Mouse (Mus musculus) G1E (cell line): Measurements from ENCODE around the gene Snap91. TPM values are rescaled to one million over a fixed set of nuclear protein-coding genes. Genes with fewer than 3 reads are reported as not detected.

ENCODE experiments used
- ATAC-seq: 2 replicates; pipeline ENCODE4 v1.8.0; 2016; ENCODE audit warnings: mild to moderate bottlenecking; ENCODE audit not compliant: insufficient number of reproducible peaks, poor library complexity, low FRiP score, severe bottlenecking; ENCODE audit errors: extremely low read depth
- DNase-seq: peaks from one replicate; pipeline ENCODE4 v3.0.0; 2012; ENCODE audit warnings: low spot score
- H3K27me3 ChIP-seq: 2 replicates; pipeline ENCODE4 v1.6.1; 2012; ENCODE audit warnings: mild to moderate bottlenecking, low read length, inconsistent platforms; ENCODE audit not compliant: insufficient read depth
- H3K36me3 ChIP-seq: replicated peaks from 2 replicates; pipeline ENCODE3; 2012; ENCODE audit warnings: mild to moderate bottlenecking, inconsistent platforms
- H3K4me1 ChIP-seq: 2 replicates; pipeline ENCODE4 v1.6.1; 2012; ENCODE audit warnings: low read depth, low read length, inconsistent platforms, mixed read lengths; ENCODE audit not compliant: insufficient read depth
- H3K4me3 ChIP-seq: 2 replicates; pipeline ENCODE4 v1.5.1; 2012; ENCODE audit warnings: low read depth, mild to moderate bottlenecking, inconsistent platforms, low read length, moderate library complexity, mixed read lengths
- H3K9me3 ChIP-seq: replicated peaks from 2 replicates; pipeline ENCODE4 v1.6.1; 2012; ENCODE audit warnings: inconsistent platforms
- CTCF ChIP-seq: IDR thresholded peaks from 2 replicates; pipeline ENCODE4 v1.5.1; 2012; ENCODE audit warnings: low read depth, low read length, inconsistent platforms, mixed read lengths
- GATA1 ChIP-seq: IDR thresholded peaks from 2 replicates; pipeline ENCODE4 v1.6.1; 2012; ENCODE audit warnings: borderline replicate concordance, low read length, inconsistent platforms, mixed read lengths
- GATA2 ChIP-seq: IDR thresholded peaks from 2 replicates; pipeline ENCODE4 v1.6.1; 2012; ENCODE audit warnings: low read depth, low read length, inconsistent platforms, borderline replicate concordance
- POLR2AphosphoS5 ChIP-seq: IDR thresholded peaks from 2 replicates; pipeline ENCODE4 v1.6.1; 2012; ENCODE audit warnings: low read depth, low read length, inconsistent platforms; ENCODE audit not compliant: insufficient replicate concordance
- TAL1 ChIP-seq: conservative IDR thresholded peaks from 2 replicates; pipeline ENCODE4 v1.6.1; 2012; ENCODE audit warnings: low read depth, low read length, inconsistent platforms, mixed read lengths
- polyA plus RNA-seq: library from polyadenylated mRNA; stranded (reverse); fragments of >175 nt; gene quantifications from 2 replicates; pipeline ENCODE4 v1.2.3, GENCODE M21; 2012
- total RNA-seq, 2 experiments: library from RNA; stranded (forward) in 1 of 2; stranded (reverse) in 1 of 2; fragments of 200-1000 nt in 1 of 2; fragments of >200 nt in 1 of 2; fragmentation: Nextera tagmentation in 1 of 2; gene quantifications; 2 replicates each; pipeline ENCODE4 v1.2.3; 2014 to 2017

The Snap91 gene
- total and polyA plus RNA-seq, 3 experiments = 0.05 TPM; not detected in 2

- DNase-seq (no peak), ATAC-seq (no peak)
- no peaks in the 10 kb centered on the region for H3K36me3 ChIP-seq
- H3K4me1 ChIP-seq = no peaks in the 10 kb centered on the region
- no peaks in the 10 kb centered on the region for H3K9me3 ChIP-seq
- TF ChIP-seq GATA2 (no peak), CTCF (no peak), GATA1 (no peak), TAL1 (no peak), POLR2AphosphoS5 (no peak)
- H3K4me3 ChIP-seq = no peak overlapping the region
- no peaks in the 10 kb centered on the region for H3K27me3 ChIP-seq
Observed at GRCm38 (mm10) chr9:86819366-86819765, 61.1 kb downstream of the Snap91 start.

GRCm38 (mm10) chr9:86817673-86818072, 62.8 kb downstream of the Snap91 start:
- no peak for ATAC-seq

DNA sequence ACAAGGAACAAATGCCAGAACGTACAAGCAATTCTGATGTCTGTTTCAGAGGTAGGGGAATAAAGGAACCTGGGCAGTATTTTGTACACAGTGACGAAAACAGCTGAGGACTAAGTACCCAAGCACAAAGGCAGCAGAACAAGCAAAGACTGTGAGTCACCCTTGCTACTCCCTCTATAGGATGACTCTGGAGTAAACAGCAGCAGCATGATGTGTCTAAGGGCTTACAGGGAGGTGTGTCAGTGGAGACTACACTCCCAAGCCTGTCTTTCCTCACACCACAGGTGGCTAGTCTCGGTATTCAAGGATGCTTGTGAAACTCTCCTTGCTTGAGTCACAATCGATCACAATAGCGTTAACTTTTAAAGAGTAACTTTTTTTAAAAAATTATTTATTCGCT, 66.1 kb downstream of the Snap91 start:
- Histone ChIP-seq H3K36me3 (no peaks in the 10 kb centered on the region), H3K9me3 (no peaks in the 10 kb centered on the region), H3K27me3 (no peaks in the 10 kb centered on the region), H3K4me1 (no peaks in the 10 kb centered on the region), H3K4me3 (no peak overlapping the region)
- ATAC-seq = no peak
- no peak for TF ChIP-seq GATA1
- TF ChIP-seq CTCF = no peak
- DNase-seq = no peak

More at GRCm38 (mm10) chr9:86817673-86818072, 62.8 kb downstream of the Snap91 start:
- no peak for TF ChIP-seq CTCF
- TF ChIP-seq POLR2AphosphoS5 = no peak
- no peak for TF ChIP-seq GATA2
- TF ChIP-seq TAL1 = no peak
- no peak for TF ChIP-seq GATA1
- no peaks in the 10 kb centered on the region for H3K36me3 ChIP-seq
- H3K4me1 ChIP-seq = no peaks in the 10 kb centered on the region
- no peak overlapping the region for H3K4me3 ChIP-seq
- DNase-seq = no peak
- no peaks in the 10 kb centered on the region for H3K9me3 ChIP-seq
- no peaks in the 10 kb centered on the region for H3K27me3 ChIP-seq

GRCm38 (mm10) chr9:86813327-86813726, 67.1 kb downstream of the Snap91 start:
- DNase-seq (no peak), ATAC-seq (no peak)
- TF ChIP-seq GATA2 (no peak), GATA1 (no peak), CTCF (no peak), POLR2AphosphoS5 (no peak), TAL1 (no peak)
- H3K4me1 ChIP-seq = no peaks in the 10 kb centered on the region
- H3K9me3 ChIP-seq = no peaks in the 10 kb centered on the region
- H3K4me3 ChIP-seq = no peak overlapping the region
- no peaks in the 10 kb centered on the region for H3K36me3 ChIP-seq
- H3K27me3 ChIP-seq = no peaks in the 10 kb centered on the region

GRCm38 (mm10) chr9:86810696-86811232, 69.7 kb downstream of the Snap91 start:
- no peak for ATAC-seq
- no peaks in the 10 kb centered on the region for H3K9me3 ChIP-seq
- H3K4me1 ChIP-seq = no peaks in the 10 kb centered on the region
- no peak overlapping the region for H3K4me3 ChIP-seq
- DNase-seq = no peak
- no peaks in the 10 kb centered on the region for H3K27me3 ChIP-seq
- no peaks in the 10 kb centered on the region for H3K36me3 ChIP-seq
- TF ChIP-seq CTCF (no peak), POLR2AphosphoS5 (no peak), TAL1 (no peak), GATA1 (no peak), GATA2 (no peak)

GRCm38 (mm10) chr9:86810213-86810612, 70.2 kb downstream of the Snap91 start:
- no peaks in the 10 kb centered on the region for H3K9me3 ChIP-seq
- H3K36me3 ChIP-seq = no peaks in the 10 kb centered on the region
- ATAC-seq (no peak), DNase-seq (no peak)
- H3K4me3 ChIP-seq = no peak overlapping the region
- H3K27me3 ChIP-seq = no peaks in the 10 kb centered on the region
- TF ChIP-seq TAL1 (no peak), POLR2AphosphoS5 (no peak), GATA1 (no peak), GATA2 (no peak), CTCF (no peak)
- H3K4me1 ChIP-seq = no peaks in the 10 kb centered on the region
